Mouse (Mus musculus): Measurements from ENCODE around the gene Tardbp.

DNA sequence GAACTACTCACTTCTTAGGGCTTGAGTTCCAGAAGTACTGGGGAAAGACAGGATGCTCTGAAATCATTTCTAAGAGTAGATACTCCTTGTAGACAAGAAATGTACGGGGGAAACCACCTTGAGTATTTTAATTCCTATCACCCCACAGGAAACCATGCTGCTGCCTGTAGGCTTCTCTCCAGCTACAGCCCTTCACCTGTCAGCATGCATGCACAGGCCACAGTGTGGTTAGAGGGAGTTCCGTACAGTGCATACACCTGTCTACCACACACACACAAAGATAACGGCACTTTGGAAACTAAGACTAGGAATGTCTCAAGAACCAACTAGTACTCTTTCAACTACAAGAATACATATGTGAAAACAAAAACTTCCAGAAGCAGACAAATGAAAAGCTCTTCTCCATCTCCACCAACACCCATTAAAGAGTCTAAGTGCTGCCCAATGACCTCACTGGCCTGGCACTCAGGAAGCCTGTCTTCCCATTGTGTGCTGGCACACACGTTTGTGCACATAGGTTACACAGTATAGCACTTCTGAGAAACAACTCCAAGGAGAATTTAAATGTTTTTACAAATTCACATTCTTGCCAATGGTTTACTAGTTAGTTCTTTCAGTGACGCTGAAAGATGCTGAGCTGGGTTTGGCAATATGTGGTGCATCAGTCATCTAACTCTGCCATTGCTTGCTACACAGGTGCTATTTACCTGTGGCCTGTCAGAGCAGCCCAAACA, 16.0 kb downstream of the Tardbp start:
- TF ChIP-seq CTCF (IDR thresholded peaks at IDR 0.05) (no peak), POLR2A (IDR thresholded peaks at IDR 0.05; ENCODE audit: insufficient read depth, low read depth, low read length) (no peak)
